Mouse (Mus musculus): Measurements from ENCODE around the gene Sys1.

DNA sequence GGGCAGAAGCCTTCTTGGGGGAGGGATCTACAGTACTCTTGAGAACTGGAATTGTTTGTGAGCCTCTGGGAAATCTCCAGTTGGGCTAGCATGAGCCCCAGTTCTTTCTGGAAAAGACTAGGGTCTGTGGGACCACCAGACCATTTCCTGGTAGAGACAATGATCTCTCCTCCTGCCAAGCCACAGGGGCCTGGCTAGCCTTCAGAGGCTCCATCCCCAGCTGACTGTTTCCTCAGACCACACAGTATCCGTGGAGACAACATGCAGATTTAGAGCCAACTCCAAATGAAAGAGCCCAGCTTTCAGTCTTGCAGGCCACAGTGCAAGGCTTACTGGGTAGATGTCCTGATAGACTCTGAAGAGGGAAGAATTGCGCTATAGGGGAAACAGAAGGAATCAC lies 37.4 kb downstream of the Sys1 start:
- TF ChIP-seq GATA1 (IDR thresholded peaks at IDR 0.05; ENCODE audit: low read length) (no peak), TAL1 (IDR thresholded peaks at IDR 0.05; ENCODE audit: low read length) (no peak)
